Mouse (Mus musculus) thymus, adult 2 months (tissue): Measurements from ENCODE around the gene Oxtr. TPM values are rescaled to one million over a fixed set of nuclear protein-coding genes. Genes with fewer than 3 reads are reported as not detected.

ENCODE experiments used
- DNase-seq: peaks from one replicate; pipeline ENCODE4 v3.0.0; 2021
- H3K27ac ChIP-seq: fragments of 200-500 bp; 2 replicates; pipeline ENCODE4 v1.5.1; 2012; ENCODE audit warnings: low read length, control low read depth; ENCODE audit not compliant: control insufficient read depth, insufficient read depth
- H3K27me3 ChIP-seq: fragments of 200-500 bp; 2 replicates; pipeline ENCODE4 v1.6.1; 2012; ENCODE audit warnings: mild to moderate bottlenecking, low read length, moderate library complexity, mixed read lengths; ENCODE audit not compliant: control insufficient read depth, insufficient read depth
- H3K36me3 ChIP-seq: fragments of 200-500 bp; 2 replicates; pipeline ENCODE4 v1.6.1; 2012; ENCODE audit warnings: mild to moderate bottlenecking, low read length, moderate library complexity; ENCODE audit not compliant: control insufficient read depth, insufficient read depth
- H3K4me1 ChIP-seq: fragments of 200-500 bp; replicated peaks from 2 replicates; pipeline ENCODE4 v1.6.1; 2012; ENCODE audit warnings: low read length; ENCODE audit not compliant: control insufficient read depth, insufficient read depth
- H3K4me3 ChIP-seq: fragments of 200-500 bp; 2 replicates; pipeline ENCODE4 v1.5.1; 2012; ENCODE audit warnings: mild to moderate bottlenecking, low read length, control low read depth, moderate library complexity; ENCODE audit not compliant: control insufficient read depth, insufficient read depth
- CTCF ChIP-seq: fragments of 200-500 bp; IDR thresholded peaks from 2 replicates; pipeline ENCODE4 v1.5.1; 2012; ENCODE audit warnings: mild to moderate bottlenecking, control low read depth, low read length, moderate library complexity, borderline replicate concordance; ENCODE audit not compliant: control insufficient read depth, poor library complexity, insufficient read depth; ENCODE audit errors: extremely low read depth
- POLR2A ChIP-seq: fragments of 200-500 bp; IDR thresholded peaks from 2 replicates; pipeline ENCODE4 v1.6.1; 2012; ENCODE audit warnings: mild to moderate bottlenecking, low read length, control low read depth, moderate library complexity; ENCODE audit not compliant: control insufficient read depth, poor library complexity, insufficient read depth; ENCODE audit errors: extremely low read depth
- WGBS: fragments of 180-500 bp; shearing (Covaris S2); methylation state at CpG from one replicate; pipeline ENCODE4 v1.1.7; 2018; 5-methylcytosine and 5-hydroxymethylcytosine counted together
- polyA plus RNA-seq: library from polyadenylated mRNA; depleted of rRNA; stranded (reverse); fragments of >200 nt; gene quantifications from 2 replicates; pipeline ENCODE4 v1.2.3, GENCODE M21; 2012

Oxtr gene
- polyA plus RNA-seq, 1 experiment, result 0.50 TPM

- Histone ChIP-seq H3K36me3 (no peaks in the 10 kb centered on the region), H3K4me1 (no peaks in the 10 kb centered on the region), H3K4me3 (no peak overlapping the region), H3K27ac (no peak overlapping the region), H3K27me3 (no peaks in the 10 kb centered on the region)
- DNase-seq, result no peak
- TF ChIP-seq CTCF (no peak), POLR2A (no peak)
These were observed 23.7 kb downstream of the Oxtr start for GRCm38 (mm10) chr6:112466001-112466400.

GRCm38 (mm10) chr6:112465441-112465840 is 24.3 kb downstream of the Oxtr start:
- no peak for TF ChIP-seq POLR2A
- TF ChIP-seq CTCF, result no peak
- H3K4me1 ChIP-seq, result no peaks in the 10 kb centered on the region
- H3K36me3 ChIP-seq, result no peaks in the 10 kb centered on the region
- no peak overlapping the region for H3K4me3 ChIP-seq
- DNase-seq, result no peak
- H3K27me3 ChIP-seq, result no peaks in the 10 kb centered on the region
- WGBS, result 93% methylated on average over 3 of the region's 3 CpGs
- no peak overlapping the region for H3K27ac ChIP-seq

GRCm38 (mm10) chr6:112463331-112463730 is 26.4 kb downstream of the Oxtr start:
- Histone ChIP-seq H3K27ac (no peak overlapping the region), H3K36me3 (no peaks in the 10 kb centered on the region)
- WGBS, result 76% methylated on average over 6 of the region's 6 CpGs

GRCm38 (mm10) chr6:112461459-112461858 is 28.3 kb downstream of the Oxtr start:
- no peaks in the 10 kb centered on the region for H3K4me1 ChIP-seq
- H3K36me3 ChIP-seq, result no peaks in the 10 kb centered on the region
- H3K27ac ChIP-seq, result no peak overlapping the region
- 96% methylated on average over 5 of the region's 5 CpGs for WGBS
- H3K27me3 ChIP-seq, result no peaks in the 10 kb centered on the region
- no peak for DNase-seq
- no peak overlapping the region for H3K4me3 ChIP-seq
- TF ChIP-seq CTCF (no peak), POLR2A (no peak)

More at GRCm38 (mm10) chr6:112463331-112463730, 26.4 kb downstream of the Oxtr start:
- Histone ChIP-seq H3K4me1 (no peaks in the 10 kb centered on the region), H3K27me3 (no peaks in the 10 kb centered on the region), H3K4me3 (no peak overlapping the region)
- TF ChIP-seq POLR2A (no peak), CTCF (no peak)
- DNase-seq, result no peak

GRCm38 (mm10) chr6:112459341-112459749 is 30.4 kb downstream of the Oxtr start, which contains the start of gene Cav3:
TSS of gene Cav3 (plus strand) at chr6:112459505.
- no peak within 1 kb of the TSS for H3K4me3 ChIP-seq
- H3K27me3 ChIP-seq, result no peaks in the 10 kb centered on the region
- no peak within 1 kb of the TSS for H3K27ac ChIP-seq
- DNase-seq, result no peak
- WGBS, result 92% methylated on average over 12 of the region's 12 CpGs
- H3K4me1 ChIP-seq, result no peaks in the 10 kb centered on the region
- TF ChIP-seq CTCF (no peak), POLR2A (no peak)
- H3K36me3 ChIP-seq, result no peaks in the 10 kb centered on the region

- WGBS, result 13% methylated on average over 3 of the region's 3 CpGs
- H3K27ac ChIP-seq, result no peak overlapping the region
- TF ChIP-seq POLR2A (no peak), CTCF (no peak)
- DNase-seq, result no peak
- H3K4me1 ChIP-seq, result no peaks in the 10 kb centered on the region
- no peaks in the 10 kb centered on the region for H3K36me3 ChIP-seq
- no peaks in the 10 kb centered on the region for H3K27me3 ChIP-seq
- no peak overlapping the region for H3K4me3 ChIP-seq
These were observed 44.1 kb downstream of the Oxtr start for GRCm38 (mm10) chr6:112445675-112446074.
